Mouse (Mus musculus): ENCODE measurements around the gene Evx1. TPM values are rescaled to one million over a fixed set of nuclear protein-coding genes. Genes with fewer than 3 reads are reported as not detected.

The Evx1 gene
- not detected in 2 replicates for polyA plus RNA-seq (2016; fragmentation: Nextera tagmentation; extraction: Ambion mirVana)

DNA sequence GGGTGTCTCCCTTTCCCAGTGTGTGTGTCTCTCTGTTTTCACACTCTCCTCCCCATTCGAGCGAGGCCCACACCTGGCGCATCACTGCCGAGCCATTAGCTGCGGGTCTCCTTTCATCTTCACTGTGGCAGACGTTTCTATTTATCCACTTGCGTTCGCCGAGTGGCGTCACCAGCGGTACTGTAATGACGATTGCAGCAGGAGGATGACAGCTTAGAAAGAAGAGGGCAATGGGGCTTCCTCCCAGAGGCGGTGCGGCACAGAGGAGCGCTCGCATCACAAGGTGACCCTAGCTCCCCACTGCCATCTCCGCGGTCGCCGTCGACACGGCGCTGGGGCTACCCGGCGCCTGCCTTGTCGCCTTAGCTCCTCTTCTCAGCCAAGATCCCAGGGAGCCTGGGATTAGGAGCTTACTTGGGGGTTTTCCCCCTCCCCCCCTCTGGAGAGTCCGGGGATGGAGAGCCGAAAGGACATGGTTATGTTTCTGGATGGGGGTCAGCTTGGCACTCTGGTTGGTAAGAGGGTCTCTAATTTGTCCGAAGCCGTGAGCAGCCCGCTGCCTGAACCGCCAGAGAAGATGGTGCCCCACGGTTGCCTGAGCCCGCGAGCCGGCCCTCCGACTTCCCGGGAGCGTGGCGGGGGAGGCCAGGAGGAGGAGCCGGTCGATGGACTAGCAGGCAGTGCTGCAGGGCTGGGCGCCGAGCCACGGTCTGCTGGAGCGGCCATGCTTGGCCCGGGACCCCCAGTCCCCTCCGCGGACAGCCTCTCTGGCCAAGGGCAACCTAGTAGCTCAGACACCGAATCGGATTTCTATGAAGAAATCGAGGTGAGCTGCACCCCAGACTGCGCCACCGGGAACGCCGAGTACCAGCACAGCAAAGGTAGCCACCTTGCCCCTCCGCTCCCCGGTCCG lies at the start of gene Evx1:
Evx1 (plus strand) TSS at position 108 of the 913 bp plus-strand sequence.
- under 1% methylated on average over 59 of the region's 59 CpGs for WGBS
- Histone ChIP-seq H3K4me3 (peak within 1 kb of the TSS; percentile 24), H3K4me2 (peak within 1 kb of the TSS; percentile 48), H3K27ac (ENCODE audit: poor library complexity, severe bottlenecking) (no peak within 1 kb of the TSS), H3K27me3 (replicated peaks) (peaks cover 94% of the 10 kb centered on the region), H3K4me1 (replicated peaks) (peaks cover 27% of the 10 kb centered on the region), H3K36me3 (no peaks in the 10 kb centered on the region), H3K9ac (no peak within 1 kb of the TSS), H3K9me3 (replicated peaks) (no peaks in the 10 kb centered on the region)
- no peak for ATAC-seq (ENCODE audit: insufficient number of reproducible peaks, low FRiP score)

DNA sequence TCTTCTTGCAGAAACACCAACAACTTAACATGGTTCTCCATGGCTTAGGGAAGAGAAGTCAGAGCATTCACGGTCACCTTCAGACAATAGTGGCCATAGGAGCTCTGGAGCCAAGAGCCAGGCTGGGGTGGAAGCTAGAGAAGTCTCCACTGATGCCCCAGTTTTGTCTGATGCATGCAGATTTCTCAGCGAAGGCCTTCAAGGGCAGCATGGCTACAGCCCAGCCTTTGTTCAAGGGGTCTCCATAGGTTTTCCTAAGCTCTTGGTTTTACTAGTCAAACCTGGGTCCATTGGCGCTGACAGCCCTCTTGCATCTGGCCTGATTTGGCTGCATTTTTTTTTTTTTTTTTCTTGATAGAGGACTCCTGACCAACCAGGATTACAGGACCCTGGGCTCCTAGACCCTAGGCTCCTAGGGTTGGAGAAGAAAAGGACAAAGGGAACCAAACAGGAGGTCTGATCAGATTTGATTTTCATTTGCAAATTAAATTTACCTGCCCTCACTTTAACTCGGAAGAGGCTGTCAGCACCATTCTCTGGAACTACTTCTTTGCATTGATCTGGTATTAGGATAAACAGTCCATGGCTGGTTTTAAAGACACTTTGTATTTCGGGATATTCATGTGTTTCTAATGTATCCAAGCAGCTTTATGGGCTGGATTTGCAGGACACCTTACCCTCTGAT lies 49.0 kb upstream of the Evx1 start:
- no peak for ATAC-seq (ENCODE audit: insufficient number of reproducible peaks, low FRiP score)
- Histone ChIP-seq H3K4me3 (no peak overlapping the region), H3K36me3 (no peaks in the 10 kb centered on the region), H3K27ac (ENCODE audit: poor library complexity, severe bottlenecking) (no peak overlapping the region), H3K9ac (no peak overlapping the region), H3K27me3 (replicated peaks) (peaks cover 94% of the 10 kb centered on the region), H3K4me1 (replicated peaks) (peaks cover 13% of the 10 kb centered on the region; the same call in 1 of the 2 replicates), H3K9me3 (replicated peaks) (no peaks in the 10 kb centered on the region), H3K4me2 (no peak overlapping the region)
- WGBS, result 4% methylated on average over 5 of the region's 5 CpGs

DNA sequence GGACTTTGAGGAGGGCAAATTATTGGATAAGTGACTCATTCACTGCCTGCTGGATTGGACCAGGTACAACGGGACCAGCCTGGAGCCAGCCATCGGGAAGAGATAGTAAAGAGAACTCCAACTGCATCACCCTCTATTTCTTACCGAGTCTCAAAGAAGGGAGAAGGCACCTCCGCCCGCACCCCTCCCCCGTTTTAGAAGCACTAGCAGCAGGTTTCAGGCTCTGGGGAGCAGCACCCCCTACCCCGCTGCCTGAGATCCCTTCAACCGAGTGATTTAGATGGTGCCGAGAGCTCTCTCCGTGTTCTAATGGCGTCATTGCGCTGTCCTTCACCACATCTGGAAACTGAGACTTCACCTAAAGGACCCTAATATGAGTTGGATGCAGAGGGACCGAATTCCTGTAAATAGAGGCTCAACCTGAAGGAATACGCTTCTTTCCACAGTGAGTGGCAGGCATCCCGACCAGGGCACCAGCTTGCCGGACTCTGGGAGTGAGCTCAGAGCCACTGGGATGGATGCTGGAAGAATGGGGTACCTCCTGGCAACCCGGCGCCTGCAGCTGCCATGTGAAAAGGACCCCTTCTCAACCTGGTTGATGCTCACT lies 47.9 kb upstream of the Evx1 start:
- H3K4me2 ChIP-seq, result no peak overlapping the region
- no peak for ATAC-seq (ENCODE audit: insufficient number of reproducible peaks, low FRiP score)
- no peaks in the 10 kb centered on the region for H3K9me3 ChIP-seq (replicated peaks)
- no peak overlapping the region for H3K4me3 ChIP-seq
- no peak overlapping the region for H3K9ac ChIP-seq
- peaks cover 8% of the 10 kb centered on the region; the same call in 1 of the 2 replicates for H3K4me1 ChIP-seq (replicated peaks)
- no peak overlapping the region for H3K27ac ChIP-seq (ENCODE audit: poor library complexity, severe bottlenecking)
- 2% methylated on average over 18 of the region's 18 CpGs for WGBS
- peaks cover 95% of the 10 kb centered on the region for H3K27me3 ChIP-seq (replicated peaks)
- H3K36me3 ChIP-seq, result no peaks in the 10 kb centered on the region

DNA sequence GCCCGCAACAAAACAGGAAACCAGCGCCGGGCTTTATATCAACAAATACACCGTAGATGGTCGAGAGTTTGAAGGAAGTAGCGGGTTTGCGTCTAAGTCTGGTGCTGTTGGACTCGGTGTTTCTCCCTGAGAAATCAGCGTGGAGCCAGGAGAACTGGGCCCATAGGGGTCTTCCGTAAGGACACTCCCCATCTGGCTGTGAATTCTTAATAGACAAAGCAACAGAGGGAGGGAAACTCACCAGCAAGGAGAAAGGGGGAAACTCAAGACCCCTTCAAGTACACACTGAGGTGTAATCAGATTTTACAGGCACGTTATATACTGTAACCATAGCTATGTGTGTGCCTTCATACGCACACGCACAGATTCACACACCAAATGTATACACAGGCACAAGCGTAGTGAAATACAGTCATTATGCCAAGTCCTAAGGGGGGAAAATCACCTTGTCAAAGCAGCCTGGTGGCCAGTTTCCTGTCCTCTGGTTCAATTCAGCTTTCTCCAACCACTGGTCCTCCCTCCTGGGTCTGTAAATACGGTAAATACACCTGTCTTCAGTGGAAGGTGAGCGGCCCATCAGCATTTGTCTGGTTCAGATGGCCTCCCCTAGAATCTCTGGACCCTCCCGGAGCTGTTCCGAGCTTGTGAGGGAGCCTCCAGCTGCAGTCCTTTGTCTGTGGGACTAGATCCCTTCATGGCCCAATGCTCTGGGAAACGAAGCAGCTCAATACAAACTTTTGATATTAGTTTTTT lies 47.2 kb upstream of the Evx1 start:
- Histone ChIP-seq H3K4me3 (no peak overlapping the region), H3K4me1 (replicated peaks) (peaks cover 2% of the 10 kb centered on the region; the same call in 1 of the 2 replicates), H3K27me3 (replicated peaks) (peaks cover 95% of the 10 kb centered on the region), H3K9ac (no peak overlapping the region), H3K4me2 (no peak overlapping the region), H3K27ac (ENCODE audit: poor library complexity, severe bottlenecking) (no peak overlapping the region), H3K36me3 (no peaks in the 10 kb centered on the region), H3K9me3 (replicated peaks) (no peaks in the 10 kb centered on the region)
- 2% methylated on average over 19 of the region's 19 CpGs for WGBS
- ATAC-seq (ENCODE audit: insufficient number of reproducible peaks, low FRiP score), result no peak

DNA sequence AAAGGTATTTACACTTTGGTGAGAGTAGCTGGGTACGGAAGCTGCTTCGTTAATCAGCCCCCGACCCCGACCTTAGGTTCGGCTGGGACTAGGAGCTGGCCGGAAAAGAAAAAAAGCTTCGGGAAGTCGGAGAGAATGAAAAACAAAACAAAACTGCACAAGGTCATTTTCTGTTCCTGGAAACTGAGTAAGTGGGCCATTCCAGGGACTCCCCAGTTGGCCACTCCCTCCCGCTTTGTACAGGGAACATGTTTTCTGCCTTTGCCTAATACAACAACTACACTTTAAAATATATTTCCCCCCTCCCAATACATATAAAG lies 46.7 kb upstream of the Evx1 start:
- Histone ChIP-seq H3K4me3 (no peak overlapping the region), H3K9ac (no peak overlapping the region), H3K9me3 (replicated peaks) (no peaks in the 10 kb centered on the region), H3K4me1 (replicated peaks) (no peaks in the 10 kb centered on the region), H3K27me3 (replicated peaks) (peaks cover 95% of the 10 kb centered on the region), H3K36me3 (no peaks in the 10 kb centered on the region), H3K27ac (ENCODE audit: poor library complexity, severe bottlenecking) (no peak overlapping the region), H3K4me2 (no peak overlapping the region)
- ATAC-seq (ENCODE audit: insufficient number of reproducible peaks, low FRiP score), result no peak
- whole genome bisulfite sequencing, result under 1% methylated on average over 9 of the region's 9 CpGs

DNA sequence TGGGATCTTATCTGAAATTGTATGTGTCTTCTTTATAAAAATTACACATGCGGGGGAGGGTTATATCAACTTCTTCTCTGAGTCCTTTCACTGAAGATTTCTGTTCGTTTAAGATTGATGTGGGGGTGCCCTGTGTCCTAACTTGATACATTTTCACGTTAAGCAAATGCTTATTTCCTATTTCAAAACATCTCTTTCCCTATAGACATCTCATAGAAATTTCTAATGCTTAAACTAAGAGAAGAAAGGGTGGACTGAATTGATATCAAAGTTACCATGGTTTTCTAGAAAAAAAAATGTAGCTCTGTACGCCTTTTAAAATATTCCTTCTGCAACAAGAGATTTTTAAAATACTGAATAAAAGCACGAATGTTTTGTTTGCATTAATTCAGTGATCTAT lies 46.1 kb upstream of the Evx1 start:
- Histone ChIP-seq H3K4me1 (replicated peaks) (no peaks in the 10 kb centered on the region), H3K9ac (no peak overlapping the region), H3K9me3 (replicated peaks) (no peaks in the 10 kb centered on the region), H3K27me3 (replicated peaks) (peaks cover 93% of the 10 kb centered on the region), H3K36me3 (no peaks in the 10 kb centered on the region), H3K4me3 (no peak overlapping the region), H3K27ac (ENCODE audit: poor library complexity, severe bottlenecking) (no peak overlapping the region), H3K4me2 (no peak overlapping the region)
- WGBS, result 23% methylated on average over 5 of the region's 5 CpGs
- no peak for ATAC-seq (ENCODE audit: insufficient number of reproducible peaks, low FRiP score)

DNA sequence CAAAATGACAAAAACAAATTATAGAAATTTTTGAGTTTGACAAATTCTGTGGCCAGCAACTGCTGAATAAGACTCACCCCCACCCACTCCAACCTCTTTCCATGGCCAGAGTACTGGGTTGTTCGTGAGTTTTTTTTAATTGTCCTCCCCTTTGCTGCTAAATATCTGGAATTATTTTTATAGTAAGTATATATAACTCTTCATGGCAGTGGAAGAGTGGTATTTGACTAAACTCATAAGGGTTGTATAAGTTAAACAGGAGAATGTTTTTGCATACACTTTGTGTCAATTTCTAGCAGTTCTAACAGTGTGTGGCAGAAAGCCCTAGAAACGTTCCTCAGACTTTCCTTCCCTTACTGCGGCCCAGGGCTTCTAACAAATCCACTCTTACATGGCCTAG lies 45.6 kb upstream of the Evx1 start:
- Histone ChIP-seq H3K4me1 (replicated peaks) (no peaks in the 10 kb centered on the region), H3K9me3 (replicated peaks) (no peaks in the 10 kb centered on the region), H3K27me3 (replicated peaks) (peaks cover 93% of the 10 kb centered on the region), H3K9ac (no peak overlapping the region), H3K4me3 (no peak overlapping the region), H3K36me3 (no peaks in the 10 kb centered on the region), H3K4me2 (no peak overlapping the region), H3K27ac (ENCODE audit: poor library complexity, severe bottlenecking) (no peak overlapping the region)
- ATAC-seq (ENCODE audit: insufficient number of reproducible peaks, low FRiP score), result no peak
- 8% methylated on average over 3 of the region's 3 CpGs for WGBS

DNA sequence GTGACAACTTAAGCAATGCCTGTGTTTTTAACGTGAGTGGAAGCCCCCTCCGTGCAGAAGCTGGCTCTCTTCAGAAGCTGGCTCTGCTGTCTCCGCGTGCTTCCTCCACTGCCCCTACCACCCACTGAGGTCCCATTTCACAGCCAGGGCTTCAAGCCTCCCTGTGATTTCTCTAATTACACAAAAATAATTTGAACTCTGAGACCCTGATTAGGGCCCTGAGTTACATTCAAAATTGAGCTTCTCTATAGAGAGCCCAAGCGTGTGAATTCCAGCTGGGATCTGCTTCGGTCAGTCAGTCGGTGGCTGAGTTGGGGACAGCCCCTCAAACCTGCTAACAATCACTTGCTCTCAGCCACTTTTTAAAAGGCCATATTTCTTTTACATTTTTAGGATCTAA lies 45.0 kb upstream of the Evx1 start:
- no peak for ATAC-seq (ENCODE audit: insufficient number of reproducible peaks, low FRiP score)
- no peaks in the 10 kb centered on the region for H3K36me3 ChIP-seq
- peaks cover 92% of the 10 kb centered on the region for H3K27me3 ChIP-seq (replicated peaks)
- 5% methylated on average over 7 of the region's 7 CpGs for WGBS
- H3K4me2 ChIP-seq, result no peak overlapping the region
- no peak overlapping the region for H3K9ac ChIP-seq
- no peak overlapping the region for H3K27ac ChIP-seq (ENCODE audit: poor library complexity, severe bottlenecking)
- no peaks in the 10 kb centered on the region for H3K9me3 ChIP-seq (replicated peaks)
- H3K4me1 ChIP-seq (replicated peaks), result peaks cover 5% of the 10 kb centered on the region; the same call in 1 of the 2 replicates
- H3K4me3 ChIP-seq, result no peak overlapping the region

DNA sequence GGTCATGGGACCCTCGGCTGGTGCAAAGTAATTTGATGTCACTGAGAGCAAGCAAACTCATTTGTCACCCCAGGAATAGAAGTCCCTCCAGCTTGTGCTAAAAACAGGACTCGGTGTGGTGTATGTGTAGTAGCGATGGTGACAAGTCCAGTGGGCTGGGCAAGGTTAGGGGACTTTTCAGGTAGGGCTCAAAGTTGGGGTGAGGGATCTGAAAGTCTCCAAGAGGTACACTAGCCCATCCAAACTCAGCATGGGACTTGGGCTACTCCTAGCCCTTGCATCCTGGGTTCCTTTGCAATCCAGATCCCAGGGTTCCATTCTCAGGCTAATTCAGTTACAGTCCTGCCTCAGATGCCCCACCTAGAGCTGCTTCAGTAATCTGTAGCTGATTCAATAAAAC lies 44.5 kb upstream of the Evx1 start:
- Histone ChIP-seq H3K4me2 (no peak overlapping the region), H3K4me3 (no peak overlapping the region), H3K9me3 (replicated peaks) (no peaks in the 10 kb centered on the region), H3K36me3 (no peaks in the 10 kb centered on the region), H3K27me3 (replicated peaks) (peaks cover 92% of the 10 kb centered on the region), H3K4me1 (replicated peaks) (peaks cover 9% of the 10 kb centered on the region), H3K9ac (no peak overlapping the region), H3K27ac (ENCODE audit: poor library complexity, severe bottlenecking) (no peak overlapping the region)
- ATAC-seq (ENCODE audit: insufficient number of reproducible peaks, low FRiP score), result no peak
- 3% methylated on average over 3 of the region's 3 CpGs for WGBS

DNA sequence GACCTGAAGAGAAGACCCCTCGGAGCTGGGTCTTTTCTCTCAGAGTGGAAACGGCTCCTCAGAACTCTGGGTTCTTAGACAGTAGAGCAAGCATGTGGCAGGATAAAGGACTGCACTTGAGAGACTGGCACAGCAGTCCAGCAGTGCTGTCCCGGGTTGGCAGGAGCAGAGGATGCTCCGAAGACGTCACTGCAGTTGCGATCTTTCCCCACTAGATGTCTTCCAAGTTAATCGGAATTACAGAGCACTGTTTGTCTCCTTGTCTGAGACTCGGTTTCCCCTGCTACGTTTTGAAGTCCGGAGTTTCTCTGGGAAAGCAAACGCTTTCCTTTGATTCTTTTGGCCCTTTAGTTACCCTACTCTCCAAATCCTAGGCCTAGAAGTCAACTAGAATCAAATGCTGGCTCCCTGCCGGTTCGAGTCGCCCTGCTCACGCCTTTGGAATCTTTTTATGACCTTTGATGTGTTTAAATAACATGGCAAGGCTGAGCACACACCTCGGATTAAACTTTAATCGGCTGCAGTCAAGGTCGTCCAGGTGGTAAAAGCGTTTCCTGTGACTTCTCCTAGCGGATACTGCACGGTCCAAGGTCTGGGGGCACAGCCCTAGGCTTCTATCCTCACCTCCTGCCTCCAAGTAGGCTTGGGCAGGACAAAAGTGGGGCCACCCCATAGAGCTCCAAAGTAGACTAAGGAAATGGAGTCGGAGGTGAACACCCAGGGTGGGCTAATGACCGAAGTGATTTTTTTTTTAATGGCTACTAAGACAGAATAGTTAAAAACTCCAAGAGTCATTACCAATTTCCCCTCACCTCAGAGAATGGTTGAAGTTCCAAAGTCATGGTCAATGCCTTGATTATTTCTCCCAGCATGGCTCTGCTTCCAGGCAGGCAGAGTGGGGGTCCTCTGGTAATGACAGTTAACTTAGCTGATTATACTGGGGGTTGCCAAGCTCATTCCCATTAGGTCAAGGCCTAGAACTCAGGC lies 42.5 kb upstream of the Evx1 start:
- Histone ChIP-seq H3K9me3 (replicated peaks) (no peaks in the 10 kb centered on the region), H3K4me1 (replicated peaks) (peaks cover 15% of the 10 kb centered on the region), H3K27ac (ENCODE audit: poor library complexity, severe bottlenecking) (no peak overlapping the region), H3K27me3 (replicated peaks) (peaks cover 89% of the 10 kb centered on the region), H3K4me3 (no peak overlapping the region), H3K4me2 (0 out of 2 replicates have a peak overlapping the region, but pooled peaks have one; percentile 1), H3K36me3 (no peaks in the 10 kb centered on the region), H3K9ac (no peak overlapping the region)
- 0 out of 2 replicates have a peak, but pooled peaks have one; percentile 6 for ATAC-seq (ENCODE audit: insufficient number of reproducible peaks, low FRiP score)
- 7% methylated on average over 23 of the region's 23 CpGs for WGBS
